Mouse (Mus musculus) cerebellum, adult 18-20 months (tissue): ENCODE data around the gene Actl10.

Experiments
- DNase-seq, 2 experiments: peaks; one replicate each; pipeline ENCODE4 v3.0.0; 2021

The Actl10 gene

DNA sequence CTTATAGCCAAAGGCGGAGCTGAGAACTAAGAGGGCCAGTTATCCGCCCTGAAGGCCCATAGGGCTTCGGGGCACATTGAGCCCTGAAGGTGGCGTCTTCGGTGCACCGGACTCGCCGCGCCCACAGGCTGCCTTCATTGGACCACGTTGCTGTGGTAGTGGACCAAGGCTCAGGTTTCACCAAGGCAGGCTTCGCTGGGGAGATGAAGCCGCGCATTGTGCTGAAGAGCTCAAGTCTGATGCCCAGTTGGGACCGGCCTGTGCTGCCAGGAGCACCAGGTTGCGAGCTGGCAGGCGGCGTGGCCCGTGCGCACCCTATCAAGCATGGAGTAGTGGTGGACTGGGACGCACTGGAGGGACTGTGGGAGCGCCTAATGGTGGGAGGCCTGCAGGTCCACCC, 351 bp downstream of the Actl10 start:
- DNase-seq = peak in 1 of 2 experiments; percentile 53

- DNase-seq = peak; percentile 83 to 85
Measured at GRCm38 (mm10) chr2:154552424-154552907, 890 bp downstream of the Actl10 start.

DNA sequence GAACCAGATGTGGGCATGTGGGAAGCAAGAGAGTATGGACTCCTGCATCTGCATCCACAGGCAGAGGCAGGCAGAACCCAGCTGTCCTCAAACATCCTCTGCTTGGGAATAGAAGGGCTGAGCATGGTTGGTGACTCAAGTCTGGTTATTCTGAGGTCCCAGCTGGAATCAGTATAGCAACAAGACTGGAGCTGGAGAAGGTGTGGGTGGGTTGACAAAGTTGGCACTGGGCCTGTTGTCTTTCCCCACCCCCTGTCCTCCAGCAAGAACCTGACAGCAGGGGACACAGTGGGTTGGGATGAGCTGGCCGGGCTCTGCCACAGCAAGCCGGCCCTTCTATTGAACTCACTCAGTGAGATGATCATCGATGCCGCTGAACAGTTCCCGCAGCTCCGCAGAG, 3.7 kb downstream of the Actl10 start:
- DNase-seq = no peak

GRCm38 (mm10) chr2:154557184-154557832, 5.7 kb downstream of the Actl10 start:
- DNase-seq = no peak

GRCm38 (mm10) chr2:154558264-154559039, 6.9 kb downstream of the Actl10 start, which contains the start of gene Necab3:
TSS of gene Necab3 (minus strand) at chr2:154558890.
- DNase-seq = peak; percentile 59 to 78

DNA sequence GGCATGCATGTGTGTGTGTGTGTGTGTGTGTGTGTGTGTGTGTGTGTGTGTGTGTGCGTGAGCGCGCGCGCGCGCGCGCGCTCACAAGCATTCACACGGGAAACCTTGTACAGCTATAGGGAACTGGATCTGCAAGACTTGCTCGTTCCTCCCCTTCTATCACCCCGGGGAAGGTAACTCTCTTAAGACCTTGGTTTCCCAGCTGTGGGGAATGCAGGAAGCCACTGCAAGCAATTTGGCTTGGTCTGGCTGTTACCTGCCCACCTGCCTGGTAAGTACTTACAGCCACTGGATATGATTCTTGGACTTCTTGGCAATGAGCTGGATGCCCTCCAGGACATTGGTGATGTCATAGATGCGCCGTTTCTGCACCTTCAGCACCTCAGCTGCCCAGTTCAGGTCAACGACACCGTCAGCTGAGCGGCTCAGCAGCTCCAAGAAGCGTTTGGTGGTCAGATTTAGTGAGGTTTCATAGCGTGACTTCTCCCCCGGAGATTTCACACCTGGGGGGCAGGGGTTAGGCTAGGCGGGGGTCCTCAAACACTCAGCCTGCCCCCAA, 12.1 kb downstream of the Actl10 start:
- no peak for DNase-seq

- DNase-seq = peak; percentile 83 to 90
Measured at GRCm38 (mm10) chr2:154565562-154565961, 14.0 kb downstream of the Actl10 start.

DNA sequence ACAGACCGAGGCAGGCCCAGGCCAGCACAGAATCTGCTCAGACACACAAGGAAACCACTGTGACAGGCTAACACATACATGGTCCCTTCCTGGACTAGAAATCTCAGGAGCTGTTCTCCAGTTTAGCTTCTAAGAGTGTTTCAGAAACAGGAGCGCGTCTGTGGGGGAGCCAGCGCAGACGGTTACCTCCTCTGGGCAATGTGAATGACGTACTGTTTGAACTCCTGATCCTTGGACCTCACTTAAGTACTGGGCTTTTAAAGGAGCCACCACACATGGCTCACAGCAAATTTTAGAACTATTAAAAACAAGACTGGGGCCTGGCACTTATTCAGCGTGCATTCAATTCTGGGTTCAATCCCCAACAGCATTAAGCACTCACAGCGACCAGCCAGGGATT, 15.1 kb downstream of the Actl10 start:
- no peak for DNase-seq

GRCm38 (mm10) chr2:154567766-154568165, 16.2 kb downstream of the Actl10 start:
- no peak for DNase-seq

GRCm38 (mm10) chr2:154568329-154569070, 16.9 kb downstream of the Actl10 start:
- no peak for DNase-seq

DNA sequence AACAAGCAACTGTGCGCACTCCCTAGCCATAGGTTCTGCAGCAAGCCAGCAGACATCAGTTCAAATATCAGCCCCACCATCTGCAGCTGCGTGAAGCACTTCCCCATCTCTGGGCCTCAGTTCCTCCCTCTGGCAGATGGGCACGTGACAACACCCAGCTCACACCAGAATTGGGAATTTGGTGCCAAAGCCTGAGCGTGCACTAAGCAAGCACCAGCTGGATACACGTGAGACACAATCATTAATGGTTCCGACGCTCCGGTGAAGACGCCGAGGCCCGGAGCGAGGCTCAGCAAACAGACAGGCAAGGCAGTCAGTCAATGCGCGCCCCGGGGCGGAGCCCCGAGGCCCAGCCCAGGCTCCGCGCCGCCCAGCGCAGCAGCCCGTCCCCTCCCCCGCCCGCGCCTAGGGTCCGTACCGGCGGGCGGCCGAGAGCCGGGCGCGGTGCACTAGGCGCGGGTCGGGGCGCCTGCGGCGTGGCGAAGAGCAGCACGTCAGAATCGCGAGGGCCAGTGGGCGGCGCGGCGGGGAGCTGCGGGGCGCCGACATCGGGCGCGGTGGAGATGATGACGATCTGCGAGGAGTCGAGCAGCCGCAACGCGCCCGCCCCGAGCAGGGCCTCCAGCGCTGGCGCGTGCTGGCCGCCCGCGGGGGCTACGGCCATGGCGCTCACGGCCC, 17.6 kb downstream of the Actl10 start:
- peak in 1 of 2 experiments; percentile 39 for DNase-seq

DNA sequence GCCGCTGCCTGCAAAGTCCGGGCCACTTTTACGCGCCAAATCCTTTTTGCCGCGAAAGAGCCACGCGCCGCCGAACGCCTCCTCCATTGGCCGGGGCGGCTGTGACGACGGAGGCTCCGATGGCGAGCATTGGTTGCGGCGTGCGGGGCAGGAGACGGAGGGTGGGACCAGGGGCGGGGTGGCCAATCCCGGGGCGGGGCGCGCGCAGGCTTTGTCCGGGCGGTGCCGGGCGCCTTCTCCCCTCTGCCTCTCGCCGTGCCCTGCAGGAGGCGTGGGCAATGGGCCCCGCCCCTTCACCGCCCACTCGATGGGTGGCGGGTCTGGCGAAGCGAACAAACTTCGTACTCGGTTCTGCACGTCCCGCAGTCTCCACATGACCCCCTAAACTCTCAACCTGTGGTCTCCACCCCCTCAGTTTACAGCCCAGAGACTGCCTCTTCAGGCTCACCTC, 18.3 kb downstream of the Actl10 start, which contains the start of gene E2f1:
TSS of gene E2f1 (minus strand) at position 57 of the 451 bp plus-strand sequence.
- DNase-seq = peak; percentile 93 to 96

DNA sequence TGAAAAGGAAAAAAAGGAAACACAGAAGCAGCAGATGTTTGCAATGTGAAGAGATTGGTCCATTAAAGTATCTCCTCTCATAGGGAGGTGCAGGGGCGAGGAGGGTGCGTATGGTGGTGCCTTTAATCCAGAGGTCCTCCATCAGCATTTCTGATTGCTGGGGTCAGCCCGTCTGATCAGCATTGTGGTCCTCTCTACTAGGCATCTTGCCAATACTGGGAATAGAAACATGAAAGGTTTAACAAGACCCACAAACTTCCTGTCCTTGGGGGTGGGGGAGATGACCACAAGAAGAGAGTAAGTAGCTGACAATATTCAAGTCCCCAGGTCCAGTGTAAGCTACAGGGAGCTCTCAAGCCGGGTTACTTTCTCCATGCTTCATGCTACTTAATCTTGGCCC, 19.1 kb downstream of the Actl10 start:
- DNase-seq = no peak

DNA sequence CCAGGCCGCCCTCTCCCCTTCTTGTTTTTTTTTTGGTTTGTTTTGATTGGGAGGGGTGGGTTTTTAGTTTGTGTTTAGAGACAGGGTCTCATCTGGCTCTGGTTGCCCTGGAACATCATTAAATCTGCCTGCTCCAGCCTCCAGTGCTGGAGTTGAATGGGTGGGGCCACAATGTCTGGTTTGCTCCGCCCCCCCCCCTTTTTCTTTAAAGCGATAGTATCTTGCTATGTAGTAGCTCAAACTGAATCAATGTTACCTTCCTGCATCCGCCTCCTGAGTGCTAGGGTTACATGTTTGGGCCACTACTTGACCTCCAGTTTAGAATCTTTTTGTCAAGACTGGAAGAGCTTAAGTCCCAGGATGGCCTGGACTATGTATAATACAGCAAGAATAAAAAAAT, 19.7 kb downstream of the Actl10 start:
- DNase-seq = no peak

GRCm38 (mm10) chr2:154571976-154572375, 20.4 kb downstream of the Actl10 start:
- no peak for DNase-seq

- DNase-seq = no peak
Measured at GRCm38 (mm10) chr2:154572996-154573395, 21.4 kb downstream of the Actl10 start.

DNA sequence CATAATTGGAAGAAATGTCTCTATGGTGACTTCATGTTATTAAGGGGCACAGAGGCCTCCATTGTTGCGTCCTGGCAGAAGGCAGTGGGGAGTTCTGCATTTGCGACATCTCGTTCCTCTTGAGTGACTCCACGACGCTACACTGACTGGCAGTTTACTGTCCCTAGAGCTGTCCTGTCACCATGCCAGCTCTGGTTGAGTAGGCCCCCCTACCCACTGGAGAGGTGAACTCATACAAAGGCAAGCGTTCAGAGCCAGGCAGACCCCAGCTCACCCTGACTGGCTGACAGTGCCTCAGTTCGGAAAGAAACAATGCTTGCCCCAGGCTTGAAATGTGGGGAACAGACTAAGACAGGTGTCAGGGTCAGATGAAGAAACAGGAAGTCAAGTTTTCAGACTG, 22.7 kb downstream of the Actl10 start:
- DNase-seq = no peak

DNA sequence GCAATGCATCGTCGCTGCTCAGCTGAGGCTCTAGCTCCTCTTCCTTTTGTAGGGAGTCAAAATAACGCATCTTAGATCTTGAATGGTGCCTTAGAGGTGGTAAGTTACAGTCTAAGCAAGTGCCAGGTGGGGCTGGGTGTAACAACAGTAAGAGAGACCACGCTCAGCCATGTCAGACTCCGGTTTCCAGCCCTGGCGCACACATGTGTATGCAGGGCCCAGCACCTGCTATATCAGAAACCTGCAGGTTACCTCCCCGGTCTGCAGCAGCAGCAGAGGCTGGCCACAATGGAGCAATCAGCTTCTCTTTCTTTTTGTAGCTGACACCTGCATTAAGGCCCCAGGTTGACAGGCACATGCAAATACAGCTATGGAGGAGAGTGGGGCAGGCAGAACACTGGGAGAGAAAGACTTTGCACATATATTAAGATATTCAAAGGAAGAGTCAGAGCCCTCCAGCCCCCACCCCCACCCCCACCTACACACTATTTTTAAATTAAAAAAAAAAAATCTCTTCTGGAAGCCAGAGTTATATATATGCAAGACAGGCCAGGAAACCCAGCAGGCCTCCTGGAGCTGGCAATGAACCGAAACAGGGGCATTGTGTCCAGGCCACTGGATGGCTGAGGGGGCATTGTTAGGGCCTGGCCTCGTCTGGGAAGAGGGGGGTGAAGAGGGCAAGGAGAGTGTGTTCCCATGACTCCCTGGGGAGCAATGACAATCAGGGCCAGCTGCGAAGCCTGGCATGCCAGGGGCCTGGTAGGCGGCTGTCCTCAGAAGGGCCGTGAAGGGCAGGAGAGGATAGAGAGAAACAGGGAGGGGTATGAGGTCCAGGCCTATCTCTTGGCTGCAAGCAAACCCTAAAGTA, 25.5 kb downstream of the Actl10 start:
- no peak for DNase-seq

GRCm38 (mm10) chr2:154577744-154578067, 26.1 kb downstream of the Actl10 start:
- no peak for DNase-seq

DNA sequence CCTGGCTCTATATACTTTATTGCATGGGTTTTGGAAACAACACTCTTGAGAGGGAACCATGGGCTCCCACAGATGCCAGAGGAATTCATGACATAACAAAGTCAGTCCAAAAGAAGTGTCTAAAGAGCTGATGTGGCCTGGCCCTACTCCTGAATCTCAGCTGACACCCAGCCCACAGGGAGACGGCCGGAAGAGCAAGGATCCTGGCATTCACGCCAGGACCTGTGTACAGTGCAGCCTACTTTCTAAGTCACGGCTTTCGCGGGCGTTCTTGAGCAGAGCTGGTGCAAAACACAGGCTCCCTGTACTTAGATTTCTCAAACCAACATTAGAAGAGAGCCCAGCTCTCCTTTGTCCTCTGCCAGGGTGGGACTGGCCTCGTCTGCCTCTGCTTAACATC, 29.0 kb downstream of the Actl10 start:
- DNase-seq = no peak

DNA sequence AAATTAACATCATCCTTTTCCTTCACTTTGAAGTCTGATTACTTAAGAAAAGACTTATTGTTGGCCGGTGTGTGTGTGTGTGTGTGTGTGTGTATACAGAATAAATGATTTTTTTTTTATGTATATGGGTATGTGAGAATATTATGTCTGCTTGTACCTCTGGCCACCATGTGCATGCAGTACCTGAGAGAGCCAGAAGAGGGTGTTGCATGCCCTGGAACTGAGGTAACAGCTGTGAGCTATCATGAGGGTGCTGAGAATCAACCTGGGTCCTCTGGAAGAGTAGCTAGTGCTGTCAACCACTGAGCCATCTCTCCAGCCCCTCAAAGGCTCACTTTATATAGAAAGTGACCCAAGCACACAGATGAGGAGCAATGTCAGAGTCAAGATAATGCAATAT, 29.8 kb downstream of the Actl10 start:
- DNase-seq = no peak
